Mouse (Mus musculus) adrenal gland (tissue): Measurements from ENCODE around the gene N4bp2l1.

ENCODE experiments used
- intact Hi-C: fragments of 180-260 bp; cut with DNase I; formaldehyde crosslinking; loops from one replicate; pipeline ENCODE4 v1.15.1; 2025

Gene N4bp2l1

DNA sequence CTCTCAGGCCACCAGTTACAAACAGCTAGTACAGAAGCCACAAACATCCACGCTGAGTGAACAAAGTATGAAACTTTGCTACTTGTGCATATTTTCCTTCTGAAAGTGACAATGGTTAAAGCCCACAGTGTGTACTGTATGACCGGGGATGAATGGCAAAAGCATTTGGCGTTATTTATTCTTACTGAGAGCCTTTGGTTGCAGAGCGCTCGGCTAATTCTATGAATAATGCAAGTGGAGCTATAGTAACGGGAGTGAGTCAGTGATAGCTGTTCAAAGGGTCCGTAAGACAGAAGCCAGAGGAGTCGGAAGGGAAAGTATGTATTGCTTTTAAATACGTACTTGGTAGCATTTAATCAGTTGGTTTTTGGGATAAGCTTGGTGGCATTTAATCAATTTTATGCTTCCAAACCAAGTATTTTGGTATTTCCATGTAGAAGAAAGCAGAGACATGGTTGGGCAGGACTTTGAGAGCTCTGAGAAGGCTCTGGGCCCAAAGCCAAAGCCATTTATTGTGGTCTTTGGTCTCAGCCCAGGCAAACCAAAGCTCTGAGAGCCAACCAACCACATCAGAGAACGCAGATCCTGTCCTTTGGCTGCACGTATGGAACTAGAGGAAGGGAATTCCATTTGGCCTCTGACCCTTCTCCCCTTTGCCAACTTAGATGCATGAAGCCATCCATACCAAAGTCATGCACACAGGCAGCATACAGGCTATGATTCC is 26.3 kb downstream of the N4bp2l1 start:
- intact Hi-C loops = no loop called here

DNA sequence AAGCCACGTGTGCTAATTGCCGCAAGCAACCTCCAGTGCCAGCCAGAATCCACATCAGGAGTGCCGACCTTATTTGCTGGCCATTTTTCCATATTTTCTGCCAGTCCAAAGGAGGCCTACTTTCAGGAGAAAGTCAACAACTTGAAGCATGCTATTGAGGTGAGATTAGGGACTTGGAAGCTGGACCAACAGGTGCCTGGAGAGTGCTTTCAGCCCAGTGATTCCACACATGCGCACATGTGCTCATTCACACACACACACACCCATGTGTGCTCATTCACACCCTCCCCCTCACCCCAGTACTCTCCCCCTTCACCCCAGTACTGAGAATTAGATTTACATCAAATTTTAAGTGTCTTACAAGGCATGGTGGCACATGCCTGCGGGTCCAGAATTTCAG is 30.0 kb downstream of the N4bp2l1 start:
- intact Hi-C loops = no loop called here

DNA sequence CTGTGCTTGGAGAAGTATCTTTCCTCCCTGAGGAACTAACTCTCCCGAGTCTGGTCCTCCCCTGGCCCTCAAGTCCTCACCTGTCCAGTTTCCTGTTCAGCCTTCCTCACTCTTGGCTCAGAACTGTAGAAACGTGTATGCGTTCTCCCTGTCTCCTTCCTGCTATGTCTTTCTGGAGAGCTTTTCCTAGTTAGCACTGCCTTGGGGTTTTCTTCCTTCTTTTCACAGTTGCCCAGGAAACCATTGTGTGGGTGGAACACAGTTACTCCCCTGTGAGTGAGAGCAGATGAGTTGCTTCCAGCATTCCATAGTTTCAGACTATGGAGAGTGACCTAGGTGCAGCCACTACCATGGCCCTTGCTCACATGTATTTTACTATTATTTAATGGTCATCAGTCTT is 30.8 kb downstream of the N4bp2l1 start:
- intact Hi-C loops = no loop called here

DNA sequence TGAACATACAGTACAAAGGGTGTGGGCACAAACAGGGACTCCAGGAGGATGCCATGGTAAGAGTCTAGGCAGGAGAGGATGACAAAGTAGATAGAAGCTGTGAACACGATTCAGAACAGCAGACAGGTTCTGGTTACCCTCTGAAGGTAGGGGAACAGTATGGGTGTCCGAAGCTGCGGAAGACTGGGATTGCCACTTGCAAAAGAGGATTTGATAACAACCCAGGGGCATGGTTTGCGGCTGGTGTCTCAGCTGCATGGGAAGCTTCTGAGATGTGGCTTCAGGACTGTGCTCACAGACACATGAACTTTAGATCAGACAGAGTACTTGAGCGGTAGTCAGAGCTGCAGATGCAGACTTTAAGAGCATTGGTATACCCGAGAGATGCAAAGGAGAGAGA is 32.6 kb downstream of the N4bp2l1 start:
- intact Hi-C loops = no loop called here

DNA sequence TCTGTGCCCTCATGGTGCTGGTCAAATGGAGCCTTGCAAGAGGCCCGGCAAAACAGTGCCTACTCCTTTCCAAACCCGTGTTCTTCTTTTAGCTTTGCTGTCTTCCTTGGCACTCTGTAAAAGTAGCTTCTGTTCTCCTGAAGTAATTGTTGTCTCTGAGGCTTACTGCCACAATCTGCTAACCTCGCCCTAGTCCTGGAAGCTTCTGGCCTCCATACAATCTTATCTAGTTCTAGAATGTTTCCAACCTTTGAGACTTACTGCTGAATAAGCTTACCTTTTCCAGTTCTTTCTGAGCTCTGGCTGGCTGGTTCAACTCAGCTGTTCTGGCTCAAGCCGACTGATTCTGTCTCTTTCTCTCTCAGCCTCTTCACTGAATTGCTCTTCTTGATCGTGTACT is 35.2 kb downstream of the N4bp2l1 start:
- intact Hi-C loops = no loop called here

DNA sequence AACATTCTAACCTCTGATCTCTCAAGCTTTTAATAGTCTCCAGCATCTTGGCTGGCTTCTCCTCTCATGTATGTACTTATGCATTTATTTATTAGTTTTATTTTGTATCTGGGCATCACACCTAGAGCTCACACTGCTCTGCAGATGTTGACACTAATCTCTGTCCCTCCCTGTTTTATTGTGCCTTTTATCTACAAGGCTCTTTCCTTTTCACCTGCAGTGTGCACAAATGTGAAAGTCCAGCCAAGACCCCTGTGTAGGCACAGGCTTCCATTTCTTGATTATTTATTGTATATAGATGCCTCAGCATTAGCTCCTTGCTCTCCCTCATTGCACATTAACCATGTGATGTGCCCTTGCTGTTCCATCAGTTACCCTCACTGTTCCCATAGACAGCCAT is 35.6 kb downstream of the N4bp2l1 start:
- intact Hi-C loops = no loop called here

DNA sequence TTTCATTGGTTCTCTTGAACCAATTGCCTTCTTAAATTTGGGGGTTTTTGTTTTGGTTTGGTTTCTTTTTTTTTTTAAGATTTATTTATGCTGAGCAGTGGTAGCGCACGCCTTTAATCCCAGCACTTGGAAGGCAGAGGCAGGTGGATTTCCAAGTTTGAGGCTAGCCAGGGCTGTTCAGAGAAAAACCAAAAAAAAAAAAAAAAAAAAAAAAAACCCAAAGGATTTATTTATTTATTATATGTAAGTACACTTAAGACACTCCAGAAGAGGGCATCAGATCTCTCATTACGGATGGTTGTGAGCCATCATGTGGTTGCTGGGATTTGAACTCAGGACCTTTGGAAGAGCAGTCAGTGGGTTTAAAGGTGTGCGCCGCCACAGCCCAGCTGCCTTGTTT is 36.1 kb downstream of the N4bp2l1 start:
- intact Hi-C loops = no loop called here

DNA sequence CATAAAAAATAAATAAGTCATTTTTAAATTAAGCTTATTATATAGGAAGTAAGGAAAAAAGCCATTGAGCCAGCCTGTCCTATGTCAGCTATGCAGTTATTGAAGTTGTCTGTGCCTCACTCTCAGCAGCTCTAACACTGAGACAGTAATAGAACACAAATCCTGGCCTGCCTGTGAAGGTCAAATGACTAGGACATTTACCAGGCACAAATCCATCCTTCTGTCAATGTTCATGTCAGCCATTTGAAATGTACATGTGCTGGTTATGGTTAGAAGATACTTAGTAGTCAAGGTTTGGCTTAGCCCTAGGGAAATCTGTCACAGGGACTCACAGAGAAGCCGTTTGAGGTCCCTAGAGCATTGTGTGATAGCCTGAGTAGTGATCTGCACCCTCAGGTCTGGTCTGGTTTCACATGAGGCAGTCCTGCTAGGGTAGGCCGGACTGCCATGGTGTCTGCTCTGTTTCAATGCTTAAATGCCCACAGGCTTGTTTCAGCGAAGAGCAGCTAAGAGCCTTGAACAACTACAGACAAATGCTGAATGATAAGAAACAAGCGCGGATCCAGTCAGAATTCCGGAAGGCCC is 37.4 kb downstream of the N4bp2l1 start:
- intact Hi-C loops = no loop called here

DNA sequence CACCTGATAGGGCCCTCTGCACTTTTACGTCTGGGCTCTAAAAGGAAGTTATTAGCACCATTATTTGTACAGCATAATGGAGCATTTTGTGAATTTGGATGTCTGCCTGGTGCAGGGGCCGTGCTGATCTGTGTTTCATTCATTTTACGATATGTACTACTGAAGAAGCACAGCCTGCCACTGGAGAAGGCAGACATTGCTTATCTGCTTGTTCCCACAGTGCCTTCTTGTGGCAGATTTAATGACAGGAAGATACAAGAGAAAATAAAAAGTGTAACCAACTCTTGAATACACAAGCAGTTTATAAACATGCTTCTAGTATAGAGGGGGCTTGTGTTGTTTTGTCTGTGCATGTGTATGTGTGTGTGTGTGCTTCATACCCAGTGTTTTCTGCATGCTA is 45.4 kb downstream of the N4bp2l1 start:
- intact Hi-C loops = no loop called here

DNA sequence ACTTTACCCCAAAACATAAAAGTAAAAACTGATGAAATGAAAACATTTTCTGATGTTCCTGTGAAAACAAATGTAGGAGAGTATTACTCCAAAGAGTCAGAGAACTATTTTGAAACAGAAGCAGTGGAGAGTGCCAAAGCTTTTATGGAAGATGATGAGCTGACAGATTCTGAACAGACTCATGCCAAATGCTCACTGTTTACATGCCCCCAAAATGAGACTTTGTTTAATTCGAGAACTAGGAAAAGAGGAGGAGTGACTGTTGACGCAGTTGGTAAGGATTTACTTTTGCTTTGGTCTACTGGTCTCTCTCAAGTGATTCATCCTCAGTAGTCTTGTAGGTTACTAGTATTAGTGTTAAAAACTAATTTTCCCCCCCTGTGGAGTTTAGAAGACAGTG is 53.8 kb downstream of the N4bp2l1 start:
- intact Hi-C loops = no loop called here

DNA sequence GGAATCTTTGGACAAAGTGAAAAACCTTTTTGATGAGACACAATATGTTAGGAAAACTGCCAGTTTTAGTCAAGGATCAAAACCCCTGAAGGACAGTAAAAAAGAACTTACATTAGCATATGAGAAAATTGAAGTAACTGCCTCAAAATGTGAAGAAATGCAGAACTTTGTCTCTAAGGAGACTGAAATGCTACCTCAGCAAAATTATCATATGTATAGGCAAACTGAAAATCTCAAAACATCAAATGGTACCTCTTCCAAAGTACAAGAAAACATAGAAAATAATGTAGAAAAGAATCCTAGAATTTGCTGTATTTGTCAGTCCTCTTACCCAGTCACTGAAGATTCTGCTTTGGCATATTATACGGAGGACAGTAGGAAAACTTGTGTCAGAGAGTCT is 55.7 kb downstream of the N4bp2l1 start:
- intact Hi-C loops = no loop called here

DNA sequence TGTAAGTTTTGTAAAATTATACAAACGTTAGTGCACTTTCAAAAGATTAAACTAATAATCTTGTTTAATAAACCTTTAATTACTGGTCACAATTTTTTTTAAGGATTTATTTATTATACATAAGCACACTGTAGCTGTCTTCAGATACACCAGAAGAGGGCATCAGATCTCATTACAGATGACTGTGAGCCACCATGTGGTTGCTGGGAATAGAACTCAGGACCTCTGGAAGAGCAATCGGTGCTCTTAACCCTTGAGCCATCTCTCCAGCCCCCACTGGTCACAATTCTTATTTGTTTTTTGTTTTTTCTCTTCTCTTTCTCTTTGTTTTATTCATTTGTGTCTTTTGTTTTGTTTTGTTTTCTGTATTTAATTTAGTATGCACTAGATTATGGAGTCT is 71.7 kb downstream of the N4bp2l1 start:
- intact Hi-C loops = no loop called here

DNA sequence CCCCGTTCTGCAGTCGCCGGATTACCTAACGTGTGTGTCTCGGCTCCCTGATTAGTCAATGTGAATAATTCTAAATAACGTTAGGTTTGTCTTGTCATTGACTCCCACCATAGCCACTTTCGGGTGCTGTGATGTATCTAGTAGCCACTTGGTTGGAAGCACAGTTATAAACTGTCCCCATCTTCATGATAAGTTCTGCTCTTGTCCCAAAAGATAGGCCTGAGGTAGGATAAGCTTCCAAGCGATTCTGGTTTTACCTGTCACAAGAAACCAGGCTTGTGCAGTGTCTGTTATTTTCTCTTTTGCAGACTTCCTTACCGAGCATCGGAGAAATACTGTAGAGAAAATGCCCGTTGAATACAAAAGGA is 74.1 kb downstream of the N4bp2l1 start:
- intact Hi-C loops = loop anchor here (2.0 to 5.0 kb wide), 2 partner anchors 69 to 142 kb away; no protein-coding TSS in a partner anchor

DNA sequence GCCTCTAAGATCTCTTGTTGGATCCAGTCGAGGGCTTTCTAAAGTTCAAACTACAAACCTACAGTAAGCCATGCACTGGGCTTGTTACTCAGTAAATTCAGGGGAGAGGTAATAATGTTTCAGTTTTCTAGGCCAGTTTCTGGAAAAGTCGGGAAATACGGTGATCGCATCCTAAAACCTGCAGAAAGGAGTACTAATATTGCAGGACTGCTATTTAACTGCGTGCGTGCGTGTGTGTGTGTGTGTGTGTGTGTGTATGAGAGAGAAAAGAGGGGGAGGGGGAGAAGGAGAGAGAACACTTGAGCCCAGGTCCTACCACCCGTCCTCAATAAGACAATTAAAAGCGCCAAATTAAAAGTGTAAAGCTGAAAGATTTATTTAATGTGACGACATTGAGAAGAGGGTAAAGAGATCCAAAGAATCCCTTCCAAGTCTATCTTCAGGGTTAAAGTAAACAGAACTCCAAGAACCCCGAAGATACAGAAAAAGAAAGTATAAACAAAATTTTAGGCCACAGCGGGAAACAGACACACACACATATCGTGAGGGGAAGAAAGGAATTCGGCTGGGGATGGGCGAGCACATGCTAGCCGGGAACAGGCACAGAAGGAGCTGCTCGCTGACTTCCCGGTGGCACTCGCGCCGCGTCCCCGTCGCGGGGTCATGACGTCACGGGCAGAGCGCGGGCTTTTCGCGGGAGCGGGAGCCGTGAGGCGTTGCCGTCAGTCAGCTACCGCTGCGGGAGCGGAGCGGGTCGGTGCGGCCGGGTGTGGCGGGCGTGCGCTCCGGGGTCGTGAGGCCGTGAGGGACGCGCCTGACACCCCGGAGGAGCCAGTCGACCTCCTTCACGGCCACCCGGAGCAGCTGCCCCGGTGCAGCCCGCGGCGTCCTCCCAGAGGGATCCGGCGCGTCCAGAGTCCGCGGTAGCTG is 74.8 kb downstream of the N4bp2l1 start, which contains the start of gene Brca2:
Brca2 (plus strand) TSS at position 694 of the 930 bp plus-strand sequence.
- intact Hi-C loops = loop anchor here (2.0 to 5.0 kb wide), 2 partner anchors 70 to 143 kb away; no protein-coding TSS in a partner anchor
